Mouse (Mus musculus) lung, postnatal 4 days (tissue): ENCODE data around the gene Usp39.

Experiments
- DNase-seq, 2 experiments: peaks; one replicate each; pipeline ENCODE4 v3.0.0; 2021

The Usp39 gene

GRCm38 (mm10) chr6:72371147-72371546 lies 26.2 kb upstream of the Usp39 start:
- no peak for DNase-seq

DNA sequence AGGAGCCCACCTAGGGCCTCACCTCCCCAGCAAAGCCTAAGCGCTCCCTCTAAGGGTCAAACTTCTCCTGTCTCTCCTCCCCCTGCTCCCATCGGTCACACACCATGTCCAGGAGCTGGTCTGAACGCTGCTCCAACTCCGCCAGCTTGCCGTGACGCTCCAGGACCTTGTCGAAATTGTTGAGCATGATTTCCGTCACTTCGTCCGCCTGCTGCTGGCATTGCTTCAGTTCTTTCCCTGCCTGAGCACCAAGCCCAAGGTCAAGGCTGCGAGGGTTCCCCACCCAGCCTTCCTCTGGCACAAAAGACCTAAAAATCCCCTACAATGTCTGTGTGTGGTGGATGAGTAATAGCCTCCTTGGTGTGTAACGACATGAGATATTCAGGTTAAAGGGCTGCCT lies 25.1 kb upstream of the Usp39 start:
- no peak for DNase-seq

- no peak for DNase-seq
These were observed 24.6 kb upstream of the Usp39 start for GRCm38 (mm10) chr6:72369557-72369956.

GRCm38 (mm10) chr6:72367460-72367974 lies 22.5 kb upstream of the Usp39 start:
- DNase-seq, result no peak

DNA sequence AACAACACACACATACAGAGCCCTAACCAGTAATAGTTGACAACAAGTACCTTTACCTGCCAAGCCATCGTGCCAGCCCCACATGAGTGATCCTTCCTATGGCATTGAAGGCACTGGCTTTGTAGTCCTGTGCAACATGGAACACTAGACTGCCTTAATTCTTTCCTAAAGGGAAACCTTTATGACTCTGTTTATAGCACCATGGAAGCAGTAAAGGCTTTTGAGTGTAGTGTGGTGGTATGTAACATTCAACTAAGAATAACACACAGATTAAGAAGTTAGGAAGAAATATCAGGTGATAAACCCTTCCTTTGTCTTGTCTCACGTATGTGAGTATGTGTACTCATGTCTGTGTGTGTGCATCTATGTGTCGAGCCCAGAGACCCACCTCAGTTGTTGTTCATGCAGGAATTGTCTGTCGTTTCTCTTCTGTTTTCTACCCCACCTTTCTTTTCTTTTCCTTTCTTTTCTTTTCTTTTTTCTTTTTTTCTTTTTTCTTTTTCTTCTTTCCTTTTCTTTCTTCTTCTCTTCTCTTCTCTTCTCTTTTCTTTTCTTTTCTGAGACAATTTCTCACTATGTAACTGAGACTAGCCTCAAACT lies 22.0 kb upstream of the Usp39 start, which contains the start of gene Rnf181:
Gene Rnf181 (minus strand): TSS at position 113 of the 600 bp plus-strand sequence.
- DNase-seq, result no peak

- DNase-seq, result no peak
These were observed 21.3 kb upstream of the Usp39 start for GRCm38 (mm10) chr6:72366304-72366703.

DNA sequence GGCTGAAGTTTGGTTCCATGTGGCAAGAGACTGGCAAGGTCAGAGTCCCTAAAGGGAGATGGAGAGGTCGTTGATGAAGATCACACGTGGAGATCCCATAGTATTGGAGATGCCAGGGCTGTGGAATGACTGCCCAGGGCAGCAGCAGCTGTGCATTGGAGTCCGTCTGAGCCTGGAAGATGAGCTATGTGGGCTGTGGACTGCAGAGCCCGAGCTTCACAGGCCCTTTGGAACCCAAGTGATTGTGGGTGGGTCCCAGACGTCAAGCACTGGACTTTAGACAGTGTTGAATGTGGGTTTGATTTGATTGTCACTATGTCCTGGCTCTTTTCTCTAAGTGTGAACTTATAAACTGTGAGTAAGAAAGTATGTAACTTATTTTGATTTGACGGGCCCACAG lies 20.0 kb upstream of the Usp39 start:
- no peak for DNase-seq

DNA sequence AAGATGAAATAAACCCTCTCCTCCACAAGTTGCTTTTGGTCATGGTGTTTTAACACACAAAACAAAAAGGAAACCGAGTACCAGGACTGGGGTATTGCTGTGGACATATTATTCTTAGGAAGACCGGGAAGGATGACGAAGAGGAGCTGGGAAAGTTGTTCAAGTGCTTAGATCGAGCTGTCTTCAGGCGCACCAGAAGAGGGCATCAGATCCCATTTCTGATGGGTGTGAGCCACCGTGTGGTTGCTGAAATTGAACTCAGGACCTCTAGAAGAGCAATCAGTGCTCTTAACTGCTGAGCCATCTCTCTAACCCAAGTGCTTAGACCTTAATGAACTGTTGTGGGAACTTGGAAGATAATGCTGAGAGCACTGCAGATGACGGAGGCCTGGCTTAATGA lies 19.0 kb upstream of the Usp39 start:
- no peak for DNase-seq

GRCm38 (mm10) chr6:72362132-72363028 lies 17.4 kb upstream of the Usp39 start:
- DNase-seq, result peak; percentile 97

DNA sequence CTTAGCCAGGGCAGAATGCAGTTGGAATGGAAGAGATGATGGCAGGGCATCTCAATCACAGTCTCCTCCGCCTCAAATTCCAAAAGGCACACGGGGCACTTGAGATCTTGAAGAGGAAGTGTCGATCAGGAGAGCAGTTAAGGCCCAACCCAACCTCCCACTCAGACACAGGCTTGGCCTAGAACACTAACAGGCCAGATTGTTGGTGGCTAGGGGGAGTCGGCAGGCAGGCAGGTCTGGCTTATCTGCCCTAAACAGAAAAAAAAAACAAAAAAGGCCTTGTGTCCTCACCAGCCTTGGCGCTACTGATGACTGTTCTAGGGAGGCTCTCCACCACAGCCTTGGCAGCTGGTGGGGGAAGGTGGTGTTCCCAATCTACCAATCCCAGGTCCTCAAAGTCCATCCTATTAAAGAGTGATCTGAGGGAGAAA lies 16.2 kb upstream of the Usp39 start:
- DNase-seq, result peak in 1 of 2 experiments; percentile 39

GRCm38 (mm10) chr6:72360599-72360935 lies 15.6 kb upstream of the Usp39 start:
- DNase-seq, result peak in 1 of 2 experiments; percentile 35

GRCm38 (mm10) chr6:72359891-72360598 lies 15.1 kb upstream of the Usp39 start:
- DNase-seq, result no peak

DNA sequence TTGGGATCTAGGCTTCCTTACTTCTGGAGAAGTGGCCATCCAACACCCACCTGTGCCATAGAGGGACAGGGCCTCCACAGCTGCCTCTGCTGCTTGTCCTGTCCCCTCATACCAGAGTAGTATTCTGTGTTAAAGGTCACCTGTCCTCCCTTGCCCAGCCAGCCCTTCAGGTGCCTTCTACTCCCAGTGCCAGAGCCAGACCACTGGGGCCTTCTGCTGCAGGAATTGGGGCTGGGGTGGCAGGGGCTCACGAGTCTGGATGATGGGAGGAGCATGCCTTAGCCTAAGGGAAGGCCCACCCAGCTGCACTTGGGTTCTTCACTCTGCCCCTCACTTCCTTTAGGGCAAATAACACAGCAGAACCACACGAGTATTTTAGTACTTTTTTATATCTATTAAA lies 14.4 kb upstream of the Usp39 start:
- no peak for DNase-seq

DNA sequence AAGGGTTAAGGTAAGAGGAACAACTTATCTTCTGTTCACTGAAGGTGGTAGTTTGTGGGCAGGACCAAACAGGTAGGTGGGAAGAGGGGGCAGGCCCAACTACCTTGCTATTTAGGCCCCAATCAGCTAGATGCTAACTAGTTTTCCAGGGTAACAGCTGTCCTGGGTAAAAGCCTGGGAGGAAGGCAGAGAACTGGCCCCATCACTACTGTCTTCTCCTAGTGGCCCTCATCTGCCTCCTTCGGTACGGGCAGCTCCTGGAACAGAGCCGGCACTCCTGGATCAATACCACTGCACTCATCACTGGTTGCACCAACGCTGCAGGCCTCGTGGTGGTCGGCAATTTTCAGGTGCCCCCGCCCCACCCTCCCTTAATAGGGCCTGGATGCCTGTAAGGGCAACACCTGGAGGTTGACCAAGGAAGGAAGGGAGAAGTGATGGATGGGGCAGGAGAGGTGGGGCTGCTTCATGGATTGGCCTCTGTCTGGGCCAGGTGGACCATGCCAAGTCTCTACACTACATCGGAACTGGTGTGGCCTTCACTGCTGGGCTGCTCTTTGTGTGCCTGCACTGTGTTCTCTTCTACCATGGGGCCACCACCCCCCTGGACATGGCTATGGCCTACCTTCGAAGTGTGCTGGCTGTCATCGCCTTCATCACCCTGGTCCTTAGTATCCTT lies 13.2 kb upstream of the Usp39 start:
- no peak for DNase-seq

- DNase-seq, result peak in 1 of 2 experiments; percentile 30
These were observed 12.4 kb upstream of the Usp39 start for GRCm38 (mm10) chr6:72357164-72358079.

DNA sequence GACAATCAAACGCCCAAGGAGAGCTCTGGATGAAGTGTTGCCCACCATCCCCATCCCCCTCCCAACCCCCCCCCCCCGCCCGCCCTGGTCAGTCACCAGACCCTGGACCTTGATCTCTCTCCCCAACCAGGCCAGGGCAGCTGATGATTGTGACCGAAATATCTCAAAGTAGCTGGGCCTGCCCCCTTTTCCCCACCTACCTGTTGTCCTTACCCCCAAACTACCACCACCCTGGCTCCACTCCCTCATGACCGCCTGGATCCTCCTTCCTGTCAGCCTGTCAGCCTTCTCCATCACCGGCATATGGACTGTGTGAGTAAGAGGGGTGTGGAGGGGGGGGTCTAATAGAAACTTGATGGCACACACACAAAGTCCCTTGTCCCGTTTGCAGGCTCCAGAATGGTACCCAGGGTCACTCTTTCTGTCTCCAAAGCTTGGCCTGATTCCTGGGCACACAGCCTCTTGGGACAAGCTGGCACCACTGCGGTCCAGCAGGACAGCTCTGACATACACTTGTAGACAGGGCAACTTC lies 11.1 kb upstream of the Usp39 start:
- no peak for DNase-seq

GRCm38 (mm10) chr6:72355066-72355911 lies 10.3 kb upstream of the Usp39 start, which contains the start of gene Tmem150a:
TSS of gene Tmem150a (plus strand) at chr6:72355447.
- peak; percentile 90 to 94 for DNase-seq

DNA sequence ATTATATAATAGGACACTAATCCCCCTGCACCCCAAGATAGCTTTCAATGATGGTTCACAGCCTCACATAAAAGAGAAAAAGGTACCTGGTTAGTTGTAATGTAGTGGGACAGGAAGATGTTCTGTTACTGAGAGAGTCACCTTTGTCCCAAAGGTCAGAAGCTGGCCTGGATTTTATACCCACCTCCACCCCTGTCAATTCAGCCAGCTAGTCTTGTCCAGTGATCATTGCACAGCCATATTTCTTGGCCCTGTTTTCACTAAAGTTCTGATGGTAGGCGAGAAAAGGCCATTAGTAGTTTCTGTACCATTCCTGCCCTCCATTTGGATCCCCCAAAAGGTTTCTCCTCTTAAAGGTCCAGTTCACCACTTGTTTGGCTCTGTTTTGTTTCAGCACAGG lies 9.0 kb upstream of the Usp39 start:
- no peak for DNase-seq

GRCm38 (mm10) chr6:72352636-72353405 lies 7.8 kb upstream of the Usp39 start:
- peak in 1 of 2 experiments; percentile 63 for DNase-seq

DNA sequence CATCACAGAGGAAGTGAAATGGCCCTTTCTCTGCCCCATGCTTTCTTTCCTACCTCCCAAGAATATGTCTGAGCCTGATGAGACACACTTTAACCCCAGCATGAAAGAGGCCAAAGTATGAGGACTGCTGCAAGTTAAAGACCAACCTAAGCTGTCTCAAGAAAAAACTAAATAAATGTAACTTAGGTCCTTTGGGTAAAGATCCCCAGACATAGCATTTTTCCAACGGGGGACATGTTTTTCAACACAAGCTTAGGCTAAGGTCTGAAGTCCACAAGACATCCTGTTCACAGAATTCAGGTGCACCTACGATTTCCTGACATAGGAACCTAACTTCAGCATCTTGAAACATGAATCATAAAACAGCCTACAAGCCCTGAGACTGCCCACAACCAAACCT lies 5.2 kb upstream of the Usp39 start:
- no peak for DNase-seq
